Mouse (Mus musculus): ENCODE results near the gene Slc26a10.
A peak's percentile ranks its signal among the peaks of the same experiment; 100 is the strongest.

DNA sequence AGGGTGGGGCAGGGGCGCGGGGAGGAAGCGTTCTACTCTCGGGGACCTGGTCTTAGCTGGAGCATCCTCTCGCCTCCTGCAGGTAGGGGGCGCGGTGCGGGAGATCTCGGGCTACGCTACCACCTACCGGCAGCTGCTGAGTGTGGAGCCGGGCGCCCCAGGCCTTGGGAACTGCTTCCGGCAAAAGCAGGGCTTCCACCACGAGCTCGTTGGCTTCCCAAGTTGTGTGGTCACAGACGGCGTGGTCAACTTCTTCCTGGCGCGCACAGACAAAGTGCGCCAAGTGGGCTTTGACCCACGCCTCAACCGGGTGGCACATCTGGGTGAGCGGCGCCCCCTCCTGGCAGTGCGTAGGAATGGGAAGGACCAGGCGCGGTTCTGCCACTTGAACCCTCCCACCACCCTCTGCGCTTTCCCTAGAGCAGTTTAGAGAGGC is 9.6 kb downstream of the Slc26a10 start:
- TF ChIP-seq POLR2A (IDR thresholded peaks at IDR 0.05; ENCODE audit: low read depth, low read length): no peak
- peak; percentile 94 for TF ChIP-seq CTCF (IDR thresholded peaks at IDR 0.05; ENCODE audit: extremely low read depth, insufficient read length, insufficient replicate concordance, low read depth, low read length)
